Mouse (Mus musculus) limb, embryonic 11.5 days (tissue): ENCODE measurements around the gene Clcf1. TPM values are rescaled to one million over a fixed set of nuclear protein-coding genes. Genes with fewer than 3 reads are reported as not detected.
"Not testable (repeated sequence)": the region's sequence is repeated elsewhere in the genome, so short reads cannot be mapped to it uniquely, and the experiment has no call there.

Experiments
- ATAC-seq: fragments of 200-750 bp; cut with Nextera tagmentation; 2 replicates; pipeline ENCODE4 v1.8.0; 2017; ENCODE audit warnings: low read depth; ENCODE audit not compliant: insufficient number of reproducible peaks, low FRiP score, low TSS enrichment
- DNase-seq: peaks from one replicate; pipeline ENCODE4 v3.0.0-alpha.2; 2015; ENCODE audit warnings: low spot score
- H3K27ac ChIP-seq: fragments of 300-500 bp; sonication (generic); replicated peaks from 2 replicates; pipeline ENCODE4 v1.5.1; 2014; ENCODE audit warnings: low read depth, mild to moderate bottlenecking, low read length
- H3K27me3 ChIP-seq: fragments of 300-500 bp; sonication (generic); 2 replicates; pipeline ENCODE4 v1.6.1; 2014; ENCODE audit warnings: mild to moderate bottlenecking, low read length, mixed read lengths; ENCODE audit not compliant: control insufficient read depth, insufficient read depth
- H3K36me3 ChIP-seq: fragments of 300-500 bp; sonication (generic); 2 replicates; pipeline ENCODE4 v1.6.1; 2014; ENCODE audit warnings: mild to moderate bottlenecking, low read length, moderate library complexity, mixed read lengths; ENCODE audit not compliant: control insufficient read depth, insufficient read depth
- H3K4me1 ChIP-seq: fragments of 300-500 bp; sonication (generic); 2 replicates; pipeline ENCODE4 v1.6.1; 2014; ENCODE audit warnings: low read length, mixed read lengths; ENCODE audit not compliant: control insufficient read depth, insufficient read depth
- H3K4me2 ChIP-seq: fragments of 300-500 bp; sonication (generic); 2 replicates; pipeline ENCODE4 v1.6.1; 2014; ENCODE audit warnings: low read depth, mild to moderate bottlenecking, moderate library complexity; ENCODE audit not compliant: severe bottlenecking
- H3K4me3 ChIP-seq: fragments of 300-500 bp; sonication (generic); 2 replicates; pipeline ENCODE4 v1.5.1; 2014; ENCODE audit warnings: low read depth, low read length
- H3K9ac ChIP-seq: fragments of 300-500 bp; sonication (generic); 2 replicates; pipeline ENCODE4 v1.6.1; 2014; ENCODE audit warnings: mild to moderate bottlenecking, low read length
- H3K9me3 ChIP-seq: fragments of 300-500 bp; sonication (generic); 2 replicates; pipeline ENCODE4 v1.6.1; 2016; ENCODE audit warnings: low read length; ENCODE audit not compliant: control insufficient read depth
- WGBS: fragments of 180-500 bp; shearing (Covaris S2); extraction: QIAGEN DNeasy Blood & Tissue Kit; methylation state at CpG from one replicate; pipeline ENCODE4 v1.1.7; 2014; 5-methylcytosine and 5-hydroxymethylcytosine counted together
- polyA plus RNA-seq: library from polyadenylated mRNA; unstranded; fragments of >200 nt; fragmentation: Nextera tagmentation; extraction: Ambion mirVana; gene quantifications from 2 replicates; pipeline ENCODE4 v1.2.1, GENCODE M21; 2014

Gene Clcf1
- polyA plus RNA-seq, 1 experiment from 2014 or later: 5.0 TPM

DNA sequence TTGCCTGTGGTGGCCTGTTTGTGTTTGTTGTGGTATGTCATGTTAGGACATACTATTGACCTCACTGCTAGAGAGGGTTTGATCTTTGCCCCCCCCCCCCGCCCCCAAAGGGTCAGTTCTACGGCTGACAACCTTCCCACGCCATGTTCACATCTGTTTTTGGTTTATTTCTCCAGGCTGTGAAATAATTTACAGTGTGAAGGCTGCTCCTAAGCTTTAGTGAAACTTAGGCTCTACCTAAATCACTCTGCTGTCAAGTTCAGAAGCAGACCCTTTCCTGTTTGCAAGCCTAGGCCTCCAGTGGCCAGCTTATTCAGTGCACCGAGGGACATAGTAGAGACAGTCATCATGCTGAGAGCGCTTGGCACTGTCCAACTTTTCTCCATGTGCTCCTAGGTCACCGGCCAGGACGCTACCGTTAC lies 26.2 kb downstream of the Clcf1 start:
- H3K27ac ChIP-seq: no peak overlapping the region
- WGBS: 31% methylated on average over 8 of the region's 8 CpGs
- H3K27me3 ChIP-seq: no peaks in the 10 kb centered on the region
- no peaks in the 10 kb centered on the region for H3K36me3 ChIP-seq
- ATAC-seq: peak; percentile 67
- H3K9ac ChIP-seq: no peak overlapping the region
- H3K9me3 ChIP-seq: no peaks in the 10 kb centered on the region
- H3K4me2 ChIP-seq: no peak overlapping the region
- peaks cover 10% of the 10 kb centered on the region for H3K4me1 ChIP-seq
- no peak overlapping the region for H3K4me3 ChIP-seq
- DNase-seq: peak; percentile 57

GRCm38 (mm10) chr19:4242416-4242815 lies 28.4 kb downstream of the Clcf1 start:
- Histone ChIP-seq H3K36me3 (no peaks in the 10 kb centered on the region), H3K27me3 (no peaks in the 10 kb centered on the region), H3K4me1 (peaks cover 7% of the 10 kb centered on the region; the same call in 1 of the 2 replicates), H3K9ac (no peak overlapping the region), H3K4me3 (no peak overlapping the region), H3K27ac (no peak overlapping the region), H3K4me2 (no peak overlapping the region), H3K9me3 (no peaks in the 10 kb centered on the region)
- DNase-seq (no peak), ATAC-seq (no peak)
- WGBS: 72% methylated on average over 3 of the region's 3 CpGs

DNA sequence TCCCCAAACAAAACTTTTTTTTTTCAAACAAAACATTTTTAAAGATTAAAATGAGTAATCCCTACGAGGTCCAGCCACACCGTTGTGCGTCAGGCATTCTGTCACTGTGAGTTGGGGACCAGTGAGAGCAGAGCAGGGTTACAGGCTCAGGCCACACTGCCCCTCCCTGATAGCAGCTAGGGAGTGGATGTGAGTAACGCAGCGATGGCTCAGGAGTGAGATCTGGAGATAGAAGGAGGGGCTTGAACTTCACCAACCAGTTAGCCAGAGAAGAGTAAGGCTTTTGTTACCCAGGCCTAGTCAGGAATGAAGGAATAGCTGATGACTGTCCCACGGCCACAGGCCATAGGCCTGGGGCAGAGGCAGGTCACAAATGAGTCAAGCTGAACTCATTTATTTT lies 30.7 kb downstream of the Clcf1 start:
- H3K9me3 ChIP-seq: no peaks in the 10 kb centered on the region
- H3K27me3 ChIP-seq: no peaks in the 10 kb centered on the region
- H3K9ac ChIP-seq: no peak overlapping the region
- H3K4me3 ChIP-seq: no peak overlapping the region
- 75% methylated on average over 6 of the region's 6 CpGs for WGBS
- H3K36me3 ChIP-seq: no peaks in the 10 kb centered on the region
- no peak overlapping the region for H3K27ac ChIP-seq
- no peak overlapping the region for H3K4me2 ChIP-seq
- ATAC-seq (no peak), DNase-seq (no peak)
- H3K4me1 ChIP-seq: peaks cover 5% of the 10 kb centered on the region; the same call in 1 of the 2 replicates

DNA sequence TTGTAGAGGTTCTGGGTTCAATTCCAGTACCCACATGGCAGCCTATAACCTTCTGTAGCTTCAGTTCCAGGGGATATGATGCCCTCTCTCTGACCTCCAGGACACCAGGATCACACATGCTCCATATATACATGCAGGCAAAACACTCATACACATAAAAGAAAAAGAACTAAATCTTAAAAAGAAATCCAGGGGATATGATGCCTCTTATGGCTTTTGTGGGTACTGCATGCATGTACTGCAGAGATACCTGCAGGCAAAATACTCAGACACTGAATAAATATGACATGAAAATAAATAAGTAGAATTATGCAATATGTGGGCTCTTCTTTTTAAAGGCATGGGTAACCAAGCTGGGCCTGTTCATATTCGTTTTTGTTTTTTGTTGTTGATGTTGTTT lies 33.0 kb downstream of the Clcf1 start:
- no peak for DNase-seq
- Histone ChIP-seq H3K4me2 (no peak overlapping the region), H3K4me3 (no peak overlapping the region), H3K27ac (no peak overlapping the region), H3K4me1 (no peaks in the 10 kb centered on the region), H3K9me3 (no peaks in the 10 kb centered on the region), H3K36me3 (no peaks in the 10 kb centered on the region), H3K9ac (no peak overlapping the region), H3K27me3 (no peaks in the 10 kb centered on the region)
- WGBS: 49% methylated on average over 1 of the region's 1 CpGs
- ATAC-seq: no peak

- not testable (repeated sequence) for H3K9me3 ChIP-seq, H3K4me2 ChIP-seq, H3K27ac ChIP-seq, H3K4me3 ChIP-seq, ATAC-seq, H3K4me1 ChIP-seq, H3K36me3 ChIP-seq, H3K27me3 ChIP-seq, H3K9ac ChIP-seq, DNase-seq
- 66% methylated on average over 1 of the region's 1 CpGs for WGBS
Observed at GRCm38 (mm10) chr19:4248683-4249082, 34.6 kb downstream of the Clcf1 start.

DNA sequence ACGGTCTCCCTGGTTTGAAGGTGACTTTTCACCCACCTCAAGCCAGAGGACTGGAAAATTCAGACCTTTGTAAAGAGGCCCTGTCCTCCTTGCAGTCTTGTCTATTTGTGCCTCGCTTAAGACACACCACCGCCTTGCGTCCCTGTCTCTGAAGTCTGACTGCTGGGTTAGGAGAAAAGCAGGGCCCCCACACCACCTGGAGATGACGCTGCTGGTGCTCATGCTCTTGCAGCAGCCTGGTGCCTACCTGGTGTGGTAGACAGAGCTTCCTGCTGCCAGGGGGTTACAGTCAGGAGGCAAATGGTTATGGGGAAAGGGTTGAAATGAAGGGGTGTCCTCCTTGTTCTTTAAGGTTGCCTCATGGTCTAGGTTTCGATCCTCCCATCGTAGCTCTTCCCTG lies 40.2 kb downstream of the Clcf1 start:
- Histone ChIP-seq H3K27me3 (no peaks in the 10 kb centered on the region), H3K4me3 (no peak overlapping the region), H3K27ac (no peak overlapping the region), H3K36me3 (no peaks in the 10 kb centered on the region), H3K9me3 (no peaks in the 10 kb centered on the region), H3K4me1 (0 out of 2 replicates have a peak, but pooled peaks cover 2% of the 10 kb centered on the region), H3K4me2 (no peak overlapping the region), H3K9ac (no peak overlapping the region)
- 90% methylated on average over 7 of the region's 7 CpGs for WGBS
- no peak for DNase-seq
- ATAC-seq: no peak

- H3K9me3 ChIP-seq: no peaks in the 10 kb centered on the region
- no peak overlapping the region for H3K4me3 ChIP-seq
- no peak for ATAC-seq
- H3K27me3 ChIP-seq: no peaks in the 10 kb centered on the region
- no peak overlapping the region for H3K9ac ChIP-seq
- no peaks in the 10 kb centered on the region for H3K36me3 ChIP-seq
- 0 out of 2 replicates have a peak, but pooled peaks cover 2% of the 10 kb centered on the region for H3K4me1 ChIP-seq
- no peak for DNase-seq
- no peak overlapping the region for H3K4me2 ChIP-seq
- 74% methylated on average over 11 of the region's 11 CpGs for WGBS
- no peak overlapping the region for H3K27ac ChIP-seq
Observed at GRCm38 (mm10) chr19:4255583-4256162, 41.6 kb downstream of the Clcf1 start.

DNA sequence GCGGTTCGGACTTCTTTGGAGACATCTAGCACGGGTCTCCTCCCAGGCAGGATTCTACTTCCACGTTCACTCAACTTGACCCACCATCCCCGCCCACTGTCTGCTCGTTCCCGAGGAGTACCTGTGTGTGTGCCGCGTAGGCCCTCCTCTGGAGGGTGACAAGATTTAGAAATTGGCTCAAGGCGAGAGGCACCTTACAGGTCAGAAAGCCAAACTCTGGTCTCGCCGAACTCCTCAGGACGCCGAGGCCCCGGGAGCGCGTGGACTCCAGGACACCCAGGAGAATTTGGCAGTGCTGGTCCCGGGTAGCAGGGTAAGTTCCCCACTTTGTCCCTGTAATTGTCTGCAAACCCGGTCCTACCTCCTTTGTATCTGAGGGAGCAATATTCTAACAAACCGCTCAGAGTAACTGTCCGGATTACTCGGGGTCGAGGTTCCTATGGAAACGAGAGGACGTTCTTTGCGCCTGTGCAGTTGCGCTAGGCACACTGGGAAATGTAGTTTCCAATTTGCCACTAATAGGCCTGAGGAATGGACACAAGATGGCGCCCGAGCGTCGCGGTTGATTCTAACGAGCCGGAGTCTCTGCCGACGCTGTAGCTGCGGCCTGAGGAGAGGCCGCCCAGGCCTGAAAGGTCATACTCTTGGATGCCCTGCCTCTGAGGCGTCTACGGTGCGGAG lies 43.3 kb downstream of the Clcf1 start:
- WGBS: 1% methylated on average over 41 of the region's 41 CpGs

More for the DNA sequence above, 43.3 kb downstream of the Clcf1 start:
- H3K9ac ChIP-seq: peak overlapping the region; percentile 38
- ATAC-seq: peak; percentile 87
- peak overlapping the region; percentile 85 for H3K4me2 ChIP-seq
- no peaks in the 10 kb centered on the region for H3K36me3 ChIP-seq
- H3K27ac ChIP-seq: no peak overlapping the region
- no peaks in the 10 kb centered on the region for H3K9me3 ChIP-seq
- DNase-seq: peak; percentile 94
- H3K27me3 ChIP-seq: no peaks in the 10 kb centered on the region
- H3K4me3 ChIP-seq: peak overlapping the region; percentile 50
- H3K4me1 ChIP-seq: 0 out of 2 replicates have a peak, but pooled peaks cover 2% of the 10 kb centered on the region
